Mouse (Mus musculus): Measurements from ENCODE around the gene Litaf. TPM values are rescaled to one million over a fixed set of nuclear protein-coding genes. Genes with fewer than 3 reads are reported as not detected.

Gene Litaf
- polyA plus RNA-seq, 1 experiment from 2014 or later, result 134 TPM

GRCm38 (mm10) chr16:11051134-11051533, 14.8 kb downstream of the Litaf start:
- Histone ChIP-seq H3K9me3 (ENCODE audit: low read length) (no peaks in the 10 kb centered on the region), H3K4me2 (replicated peaks; ENCODE audit: low read depth, low read length) (no peak overlapping the region), H3K27ac (ENCODE audit: low read length) (no peak overlapping the region), H3K4me3 (ENCODE audit: low read length) (no peak overlapping the region), H3K27me3 (ENCODE audit: insufficient read depth, low read length) (no peaks in the 10 kb centered on the region), H3K9ac (replicated peaks; ENCODE audit: low read length) (no peak overlapping the region), H3K36me3 (ENCODE audit: insufficient read depth, low read length) (no peaks in the 10 kb centered on the region), H3K4me1 (ENCODE audit: insufficient read depth, low read length) (no peaks in the 10 kb centered on the region)
- WGBS, result 80% methylated on average over 11 of the region's 11 CpGs
- ATAC-seq (ENCODE audit: low FRiP score, low TSS enrichment), result no peak

- WGBS, result 85% methylated on average over 2 of the region's 2 CpGs
- H3K9me3 ChIP-seq (ENCODE audit: low read length), result no peaks in the 10 kb centered on the region
- H3K27me3 ChIP-seq (ENCODE audit: insufficient read depth, low read length), result no peaks in the 10 kb centered on the region
- no peak overlapping the region for H3K4me3 ChIP-seq (ENCODE audit: low read length)
- no peaks in the 10 kb centered on the region for H3K4me1 ChIP-seq (ENCODE audit: insufficient read depth, low read length)
- H3K4me2 ChIP-seq (replicated peaks; ENCODE audit: low read depth, low read length), result no peak overlapping the region
- no peak overlapping the region for H3K27ac ChIP-seq (ENCODE audit: low read length)
- no peak overlapping the region for H3K9ac ChIP-seq (replicated peaks; ENCODE audit: low read length)
- no peak for ATAC-seq (ENCODE audit: low FRiP score, low TSS enrichment)
- H3K36me3 ChIP-seq (ENCODE audit: insufficient read depth, low read length), result no peaks in the 10 kb centered on the region
These were observed 15.7 kb downstream of the Litaf start for GRCm38 (mm10) chr16:11050226-11050625.

DNA sequence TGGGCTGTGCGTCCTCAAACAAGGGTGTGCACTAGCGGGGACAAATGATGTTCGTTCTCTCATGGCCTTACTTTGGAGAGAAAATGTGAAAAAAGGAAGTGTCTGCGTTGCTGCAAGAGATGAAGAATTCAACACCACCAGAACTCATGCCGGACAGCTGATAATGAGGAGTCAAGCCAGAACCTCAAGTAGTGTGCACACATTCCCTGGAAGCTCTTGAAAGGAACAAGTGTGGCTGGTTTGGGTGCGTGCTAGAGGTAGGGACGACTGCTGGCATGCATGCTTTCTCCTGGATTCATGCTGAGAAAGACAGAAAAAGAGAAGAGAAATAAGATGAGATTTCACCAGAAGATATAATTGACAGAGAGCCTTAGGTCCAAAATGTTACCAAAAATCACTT, 18.8 kb downstream of the Litaf start:
- ATAC-seq (ENCODE audit: low FRiP score, low TSS enrichment), result no peak
- H3K9ac ChIP-seq (replicated peaks; ENCODE audit: low read length), result no peak overlapping the region
- no peak overlapping the region for H3K4me3 ChIP-seq (ENCODE audit: low read length)
- H3K9me3 ChIP-seq (ENCODE audit: low read length), result no peaks in the 10 kb centered on the region
- no peak overlapping the region for H3K4me2 ChIP-seq (replicated peaks; ENCODE audit: low read depth, low read length)
- no peaks in the 10 kb centered on the region for H3K36me3 ChIP-seq (ENCODE audit: insufficient read depth, low read length)
- H3K27ac ChIP-seq (ENCODE audit: low read length), result no peak overlapping the region
- no peaks in the 10 kb centered on the region for H3K4me1 ChIP-seq (ENCODE audit: insufficient read depth, low read length)
- 82% methylated on average over 7 of the region's 7 CpGs for WGBS
- no peaks in the 10 kb centered on the region for H3K27me3 ChIP-seq (ENCODE audit: insufficient read depth, low read length)

DNA sequence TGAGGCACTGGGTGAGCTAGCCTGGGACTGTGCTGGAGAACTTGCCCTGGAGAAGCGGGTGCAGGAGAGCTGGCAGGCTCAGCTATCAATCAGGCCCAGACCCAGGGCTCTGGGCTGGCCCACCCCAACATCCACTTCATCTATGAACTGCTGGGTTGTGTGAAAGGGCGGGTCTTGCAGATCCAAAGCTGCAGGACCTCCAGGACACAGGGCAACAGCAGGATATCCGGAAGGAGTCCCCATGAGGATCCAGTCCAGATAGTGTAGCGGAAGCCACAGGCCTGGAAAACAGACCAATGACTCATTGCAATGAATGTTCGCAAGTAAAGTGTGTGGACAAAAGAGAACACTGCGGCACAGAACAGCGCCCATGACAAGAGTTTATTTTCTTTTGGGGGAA, 19.5 kb downstream of the Litaf start:
- no peak overlapping the region for H3K27ac ChIP-seq (ENCODE audit: low read length)

DNA sequence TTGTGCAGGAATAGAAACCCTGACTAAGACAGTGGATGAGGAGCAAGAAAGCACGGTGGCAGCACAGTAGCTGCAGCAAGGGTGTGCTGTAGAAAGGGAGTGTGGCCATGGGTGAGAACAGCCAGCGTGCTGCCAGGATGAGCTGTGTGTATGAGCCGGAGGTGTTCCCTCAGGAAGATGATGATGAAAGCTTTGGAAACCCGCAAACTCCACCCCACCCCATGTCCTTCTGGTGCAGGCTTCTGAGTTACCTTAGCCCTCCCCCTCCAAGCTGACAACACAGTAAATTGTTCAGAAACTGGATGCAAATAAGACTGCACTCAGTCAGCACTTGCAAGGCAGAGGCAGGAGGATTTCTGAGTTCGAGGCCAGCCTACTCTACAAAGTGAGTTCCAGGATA, 22.7 kb downstream of the Litaf start:
- no peak overlapping the region for H3K9ac ChIP-seq (replicated peaks; ENCODE audit: low read length)
- no peaks in the 10 kb centered on the region for H3K36me3 ChIP-seq (ENCODE audit: insufficient read depth, low read length)
- H3K9me3 ChIP-seq (ENCODE audit: low read length), result no peaks in the 10 kb centered on the region
- no peaks in the 10 kb centered on the region for H3K4me1 ChIP-seq (ENCODE audit: insufficient read depth, low read length)
- H3K4me3 ChIP-seq (ENCODE audit: low read length), result no peak overlapping the region
- H3K27me3 ChIP-seq (ENCODE audit: insufficient read depth, low read length), result no peaks in the 10 kb centered on the region
- no peak for ATAC-seq (ENCODE audit: low FRiP score, low TSS enrichment)
- H3K4me2 ChIP-seq (replicated peaks; ENCODE audit: low read depth, low read length), result no peak overlapping the region
- no peak overlapping the region for H3K27ac ChIP-seq (ENCODE audit: low read length)
- 80% methylated on average over 5 of the region's 5 CpGs for WGBS

More for the DNA sequence above, 19.5 kb downstream of the Litaf start:
- H3K4me1 ChIP-seq (ENCODE audit: insufficient read depth, low read length), result no peaks in the 10 kb centered on the region
- H3K36me3 ChIP-seq (ENCODE audit: insufficient read depth, low read length), result no peaks in the 10 kb centered on the region
- H3K4me3 ChIP-seq (ENCODE audit: low read length), result no peak overlapping the region
- H3K27me3 ChIP-seq (ENCODE audit: insufficient read depth, low read length), result no peaks in the 10 kb centered on the region
- H3K9me3 ChIP-seq (ENCODE audit: low read length), result no peaks in the 10 kb centered on the region
- H3K9ac ChIP-seq (replicated peaks; ENCODE audit: low read length), result no peak overlapping the region
- ATAC-seq (ENCODE audit: low FRiP score, low TSS enrichment), result peak; percentile 61
- WGBS, result 79% methylated on average over 7 of the region's 7 CpGs
- H3K4me2 ChIP-seq (replicated peaks; ENCODE audit: low read depth, low read length), result no peak overlapping the region

DNA sequence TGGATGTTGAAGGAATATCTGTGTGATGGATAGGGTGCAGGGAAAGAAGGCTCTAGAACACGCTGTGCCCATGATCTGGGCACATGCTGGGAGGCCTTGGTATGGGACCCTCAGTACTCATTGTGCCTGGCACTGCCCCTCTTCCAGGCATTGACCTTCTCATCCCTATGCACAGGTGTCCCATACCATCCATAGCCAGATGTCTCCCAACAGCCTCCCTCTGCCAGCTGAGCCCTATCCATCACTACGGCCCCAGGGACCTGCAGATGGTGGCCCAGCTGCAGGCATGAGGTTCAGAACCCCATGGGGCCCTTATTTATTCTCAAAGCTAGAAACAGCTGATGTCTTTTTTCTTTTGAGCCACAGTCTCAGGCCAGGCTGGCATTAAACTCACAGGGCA, 25.4 kb downstream of the Litaf start:
- no peak overlapping the region for H3K9ac ChIP-seq (replicated peaks; ENCODE audit: low read length)
- ATAC-seq (ENCODE audit: low FRiP score, low TSS enrichment), result no peak
- H3K27me3 ChIP-seq (ENCODE audit: insufficient read depth, low read length), result no peaks in the 10 kb centered on the region
- H3K36me3 ChIP-seq (ENCODE audit: insufficient read depth, low read length), result no peaks in the 10 kb centered on the region
- H3K4me3 ChIP-seq (ENCODE audit: low read length), result no peak overlapping the region
- H3K27ac ChIP-seq (ENCODE audit: low read length), result no peak overlapping the region
- WGBS, result 83% methylated on average over 2 of the region's 2 CpGs
- no peaks in the 10 kb centered on the region for H3K9me3 ChIP-seq (ENCODE audit: low read length)
- H3K4me1 ChIP-seq (ENCODE audit: insufficient read depth, low read length), result no peaks in the 10 kb centered on the region
- H3K4me2 ChIP-seq (replicated peaks; ENCODE audit: low read depth, low read length), result no peak overlapping the region

DNA sequence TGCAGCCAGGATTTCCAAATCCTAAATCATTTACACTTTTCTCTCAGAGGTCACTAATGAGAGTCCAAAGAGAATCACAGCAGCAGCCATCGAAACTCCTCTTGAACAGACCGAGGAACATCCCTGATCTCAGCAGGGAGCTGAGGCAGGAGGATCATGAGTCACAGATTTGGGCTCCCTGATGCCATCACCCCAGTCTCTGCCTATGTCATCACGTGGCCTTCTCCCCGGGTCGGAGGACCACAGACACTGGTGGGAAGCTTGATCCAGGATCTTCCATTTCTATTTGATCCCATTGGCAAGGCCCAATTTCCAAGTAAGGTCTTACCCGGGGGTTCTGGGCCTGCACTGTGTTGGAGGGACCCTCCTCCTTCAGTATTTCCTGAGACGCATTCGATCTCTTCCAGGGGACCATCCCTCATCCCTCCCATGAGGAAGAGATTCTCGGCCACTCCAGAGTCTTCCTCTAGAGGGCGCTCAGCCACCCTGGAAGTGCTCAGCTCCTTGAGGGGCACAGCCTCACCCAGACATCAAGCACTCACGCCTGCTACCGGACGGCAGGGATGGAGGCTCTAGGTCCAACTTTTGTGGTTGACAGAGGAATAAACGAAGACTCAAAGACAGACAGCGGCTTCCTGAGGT, 30.0 kb downstream of the Litaf start:
- Histone ChIP-seq H3K36me3 (ENCODE audit: insufficient read depth, low read length) (no peaks in the 10 kb centered on the region), H3K27me3 (ENCODE audit: insufficient read depth, low read length) (no peaks in the 10 kb centered on the region), H3K27ac (ENCODE audit: low read length) (no peak overlapping the region), H3K9ac (replicated peaks; ENCODE audit: low read length) (0 out of 2 replicates have a peak overlapping the region, but pooled peaks have one; percentile 23), H3K4me1 (ENCODE audit: insufficient read depth, low read length) (no peaks in the 10 kb centered on the region), H3K4me3 (ENCODE audit: low read length) (no peak overlapping the region), H3K9me3 (ENCODE audit: low read length) (no peaks in the 10 kb centered on the region), H3K4me2 (replicated peaks; ENCODE audit: low read depth, low read length) (no peak overlapping the region)
- peak; percentile 64 for ATAC-seq (ENCODE audit: low FRiP score, low TSS enrichment)
- WGBS, result 25% methylated on average over 15 of the region's 15 CpGs

DNA sequence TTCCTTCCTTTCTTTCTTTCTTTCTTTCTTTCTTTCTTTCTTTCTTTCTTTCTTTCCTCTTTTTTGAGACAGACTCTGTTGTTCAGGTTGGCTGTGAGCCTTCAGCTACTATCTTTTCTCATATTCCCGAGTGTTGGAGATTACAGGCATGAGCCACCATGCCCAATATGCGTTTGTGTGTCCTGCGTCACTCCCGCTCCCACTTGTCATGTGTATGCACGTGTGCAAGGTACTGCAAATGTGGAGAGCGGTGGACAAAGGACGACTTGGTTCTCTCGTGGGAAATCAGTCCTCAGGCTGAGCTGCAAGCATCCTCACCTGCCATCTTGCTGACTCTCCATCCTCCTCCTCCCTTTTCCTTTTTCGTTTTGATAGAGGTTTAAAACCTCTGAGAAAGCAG, 30.7 kb downstream of the Litaf start:
- H3K9me3 ChIP-seq (ENCODE audit: low read length), result no peaks in the 10 kb centered on the region
- H3K27me3 ChIP-seq (ENCODE audit: insufficient read depth, low read length), result no peaks in the 10 kb centered on the region
- H3K4me2 ChIP-seq (replicated peaks; ENCODE audit: low read depth, low read length), result no peak overlapping the region
- no peak overlapping the region for H3K9ac ChIP-seq (replicated peaks; ENCODE audit: low read length)
- 92% methylated on average over 9 of the region's 9 CpGs for WGBS
- no peak overlapping the region for H3K4me3 ChIP-seq (ENCODE audit: low read length)
- H3K4me1 ChIP-seq (ENCODE audit: insufficient read depth, low read length), result no peaks in the 10 kb centered on the region
- H3K27ac ChIP-seq (ENCODE audit: low read length), result no peak overlapping the region
- no peaks in the 10 kb centered on the region for H3K36me3 ChIP-seq (ENCODE audit: insufficient read depth, low read length)
- no peak for ATAC-seq (ENCODE audit: low FRiP score, low TSS enrichment)

DNA sequence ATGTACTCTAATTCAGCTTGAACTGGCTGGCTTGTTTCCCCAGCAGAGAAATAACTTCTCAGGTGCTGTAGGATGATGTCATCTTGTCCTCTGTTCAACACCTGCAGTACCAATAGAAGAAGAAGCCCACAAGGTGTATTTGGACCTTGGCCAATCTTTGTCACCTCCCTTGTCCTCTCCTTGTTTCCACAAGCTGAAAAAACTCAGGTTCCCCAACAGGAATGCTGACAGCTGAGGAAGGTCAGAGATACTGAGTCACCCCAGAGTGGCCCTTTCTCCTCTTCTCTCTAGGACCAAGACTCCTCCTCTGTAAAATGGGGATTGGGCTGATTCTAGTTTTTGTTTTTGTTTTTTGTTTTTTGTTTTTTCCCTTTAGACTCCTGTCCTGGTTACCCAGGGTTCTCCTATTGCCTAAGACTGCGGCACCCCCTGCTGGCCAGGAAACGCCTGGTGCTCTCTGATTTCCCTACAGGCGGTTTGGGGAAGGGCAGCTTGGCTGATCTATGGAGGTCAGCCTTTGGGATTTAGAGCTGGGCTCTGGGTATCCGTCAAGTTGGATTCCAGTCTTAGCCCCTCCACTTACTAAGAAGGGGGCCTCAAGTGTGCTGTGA, 31.7 kb downstream of the Litaf start:
- Histone ChIP-seq H3K4me2 (replicated peaks; ENCODE audit: low read depth, low read length) (no peak overlapping the region), H3K4me3 (ENCODE audit: low read length) (no peak overlapping the region), H3K36me3 (ENCODE audit: insufficient read depth, low read length) (no peaks in the 10 kb centered on the region), H3K9me3 (ENCODE audit: low read length) (no peaks in the 10 kb centered on the region), H3K27me3 (ENCODE audit: insufficient read depth, low read length) (no peaks in the 10 kb centered on the region), H3K27ac (ENCODE audit: low read length) (no peak overlapping the region), H3K9ac (replicated peaks; ENCODE audit: low read length) (no peak overlapping the region), H3K4me1 (ENCODE audit: insufficient read depth, low read length) (no peaks in the 10 kb centered on the region)
- WGBS, result 2% methylated on average over 4 of the region's 4 CpGs
- peak; percentile 33 for ATAC-seq (ENCODE audit: low FRiP score, low TSS enrichment)

GRCm38 (mm10) chr16:11031320-11031719, 34.6 kb downstream of the Litaf start:
- no peak overlapping the region for H3K4me2 ChIP-seq (replicated peaks; ENCODE audit: low read depth, low read length)
- H3K27ac ChIP-seq (ENCODE audit: low read length), result no peak overlapping the region
- no peak overlapping the region for H3K9ac ChIP-seq (replicated peaks; ENCODE audit: low read length)
- H3K36me3 ChIP-seq (ENCODE audit: insufficient read depth, low read length), result no peaks in the 10 kb centered on the region
- no peak overlapping the region for H3K4me3 ChIP-seq (ENCODE audit: low read length)
- no peaks in the 10 kb centered on the region for H3K4me1 ChIP-seq (ENCODE audit: insufficient read depth, low read length)
- H3K27me3 ChIP-seq (ENCODE audit: insufficient read depth, low read length), result no peaks in the 10 kb centered on the region
- WGBS, result 48% methylated on average over 3 of the region's 3 CpGs
- no peaks in the 10 kb centered on the region for H3K9me3 ChIP-seq (ENCODE audit: low read length)
- no peak for ATAC-seq (ENCODE audit: low FRiP score, low TSS enrichment)
